Mouse (Mus musculus) 416B (cell line): ENCODE measurements around the gene Olfr884.

Experiments
- DNase-seq: peaks from one replicate; pipeline ENCODE4 v3.0.0; 2011; ENCODE audit warnings: low read depth

Olfr884 gene

GRCm38 (mm10) chr9:38046255-38046654 is at the start of gene Olfr884:
Gene Olfr884, plus strand, starts transcription at chr9:38046555.
- DNase-seq = no peak

GRCm38 (mm10) chr9:37998581-37999204 is 47.7 kb upstream of the Olfr884 start:
- peak; percentile 19 for DNase-seq

DNA sequence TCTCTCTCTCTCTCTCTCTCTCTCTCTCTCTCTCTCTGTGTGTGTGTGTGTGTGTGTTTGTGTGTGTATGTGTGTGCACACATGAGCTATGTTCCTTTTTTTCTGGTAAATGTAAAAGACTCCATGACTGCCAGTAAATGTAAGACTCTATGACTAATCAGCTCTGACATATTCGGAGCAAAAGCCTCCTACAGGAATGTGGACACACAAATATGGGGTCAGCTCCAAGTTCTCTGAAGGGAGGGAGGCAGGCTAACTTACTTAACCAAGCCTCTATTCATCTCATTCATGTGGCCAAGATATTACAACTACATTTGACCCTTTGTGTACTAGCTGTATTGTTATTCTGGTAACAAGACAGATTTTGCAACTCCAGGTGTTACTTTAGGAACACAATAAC is 46.3 kb upstream of the Olfr884 start:
- no peak for DNase-seq

- no peak for DNase-seq
These were observed 20.8 kb upstream of the Olfr884 start, which contains the start of gene Olfr883 for GRCm38 (mm10) chr9:38025508-38025907. Gene Olfr883, plus strand, starts transcription at chr9:38025808.

DNA sequence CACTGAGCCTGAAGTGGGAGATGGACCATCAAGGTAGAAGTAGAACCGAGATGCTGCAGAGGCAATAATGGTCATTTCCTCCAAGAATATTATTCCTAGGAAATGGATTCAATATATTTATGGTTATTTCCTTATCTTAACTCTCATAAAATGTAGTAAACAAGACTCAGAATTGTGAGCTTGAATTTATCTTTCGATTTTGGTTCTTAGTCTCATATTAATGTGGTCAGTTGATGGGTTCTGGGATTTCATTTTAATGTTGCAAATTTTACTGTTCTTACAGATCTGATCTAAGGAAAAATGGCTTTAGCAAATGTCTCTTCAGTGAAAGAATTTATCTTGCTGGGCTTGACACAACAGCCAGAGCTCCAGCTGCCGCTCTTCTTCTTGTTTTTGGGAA is 14.7 kb downstream of the Olfr884 start, which contains the start of gene Olfr885:
Gene Olfr885 (plus strand): TSS at position 301 of the 400 bp plus-strand sequence.
- DNase-seq = no peak

- no peak for DNase-seq
These were observed 37.4 kb downstream of the Olfr884 start, which contains the start of gene Olfr887 for GRCm38 (mm10) chr9:38083772-38084171. Gene Olfr887, plus strand, starts transcription at chr9:38084072.
